Mouse (Mus musculus): ENCODE data around the gene Igdcc3.

Igdcc3 gene

GRCm38 (mm10) chr9:65175939-65176871 is 35.2 kb downstream of the Igdcc3 start:
- no peak for DNase-seq (ENCODE audit: low read depth, low spot score)

DNA sequence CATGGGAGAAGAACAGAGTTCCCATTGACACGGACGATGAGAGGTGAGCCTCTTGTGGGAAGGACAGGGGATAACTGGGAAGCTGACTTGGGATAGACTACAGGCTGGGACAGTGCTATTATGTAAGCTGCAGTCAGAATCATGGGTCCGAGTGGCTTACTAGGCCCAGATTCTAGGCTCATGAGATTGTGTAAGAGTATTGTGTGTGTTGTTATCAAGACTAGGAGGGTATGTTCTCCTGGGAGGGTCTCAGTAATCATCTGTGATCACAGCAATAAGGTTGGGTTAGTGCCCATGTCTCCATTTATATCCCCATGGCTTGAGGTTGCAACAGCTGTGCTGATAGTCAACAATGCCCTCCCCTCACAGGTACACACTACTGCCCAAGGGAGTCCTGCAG is 36.5 kb downstream of the Igdcc3 start:
- DNase-seq (ENCODE audit: low read depth, low spot score), result no peak

- no peak for DNase-seq (ENCODE audit: low read depth, low spot score)
Measured at GRCm38 (mm10) chr9:65177912-65178311, 36.9 kb downstream of the Igdcc3 start.

GRCm38 (mm10) chr9:65178336-65179213 is 37.6 kb downstream of the Igdcc3 start:
- no peak for DNase-seq (ENCODE audit: low read depth, low spot score)

DNA sequence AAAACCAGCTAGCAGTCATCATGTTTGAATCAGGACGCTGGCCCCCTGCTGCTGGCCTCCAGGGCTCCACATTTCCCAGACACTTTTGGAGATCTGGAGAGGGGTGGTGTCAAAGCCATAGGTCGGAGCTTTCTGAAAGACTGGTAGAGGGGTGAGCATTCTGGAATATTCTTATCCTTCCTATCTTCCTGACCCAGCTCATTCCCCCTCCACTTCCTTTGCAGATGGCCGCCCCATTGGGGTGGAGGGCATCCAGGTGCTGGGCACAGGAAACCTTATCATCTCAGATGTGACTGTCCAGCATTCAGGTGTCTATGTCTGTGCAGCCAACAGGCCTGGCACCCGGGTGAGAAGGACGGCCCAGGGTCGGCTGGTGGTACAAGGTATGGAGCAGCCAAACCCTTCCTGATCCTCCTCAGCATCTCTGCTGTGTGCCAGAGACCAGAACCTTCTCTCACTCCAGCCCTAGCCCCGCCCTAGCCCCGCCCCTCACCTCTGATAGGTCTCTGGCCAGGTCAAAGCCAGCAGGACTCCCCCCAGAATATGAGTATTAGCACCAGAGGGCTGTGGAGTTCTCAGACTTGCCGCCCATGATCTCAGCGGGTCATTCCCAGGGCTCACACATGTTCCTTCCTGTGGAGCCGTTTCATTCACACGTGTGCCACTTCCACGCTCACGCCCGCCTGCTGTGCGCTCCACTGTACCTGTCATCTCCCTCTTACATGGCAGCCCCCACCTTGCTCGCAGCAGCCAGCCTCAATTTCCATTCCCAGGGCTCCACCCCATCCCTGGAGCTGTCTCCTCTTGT is 39.0 kb downstream of the Igdcc3 start:
- DNase-seq (ENCODE audit: low read depth, low spot score), result no peak

DNA sequence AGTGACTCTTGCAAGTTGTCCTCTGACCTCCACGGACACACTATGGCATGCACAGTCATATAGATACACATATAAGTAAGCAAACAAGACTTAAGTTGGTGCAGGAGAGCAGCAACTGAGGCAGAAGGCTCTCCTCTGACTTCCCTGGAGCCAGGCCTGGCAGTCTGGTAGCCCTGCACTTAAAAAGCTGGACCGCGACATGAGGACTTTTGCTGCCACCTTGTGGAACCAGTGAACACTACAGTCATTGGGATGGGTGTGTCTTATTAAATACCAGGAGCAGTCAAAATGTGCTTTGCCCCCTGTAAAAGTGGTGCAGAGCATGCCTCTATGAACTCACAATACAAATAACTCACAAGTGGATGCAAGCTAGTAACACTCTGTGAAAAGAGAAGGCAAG is 47.6 kb downstream of the Igdcc3 start:
- peak; percentile 93 for DNase-seq (ENCODE audit: low read depth, low spot score)

GRCm38 (mm10) chr9:65190306-65190705 is 49.3 kb downstream of the Igdcc3 start:
- DNase-seq (ENCODE audit: low read depth, low spot score), result no peak

- no peak for DNase-seq (ENCODE audit: low read depth, low spot score)
Measured at GRCm38 (mm10) chr9:65191389-65191754, 50.4 kb downstream of the Igdcc3 start.

DNA sequence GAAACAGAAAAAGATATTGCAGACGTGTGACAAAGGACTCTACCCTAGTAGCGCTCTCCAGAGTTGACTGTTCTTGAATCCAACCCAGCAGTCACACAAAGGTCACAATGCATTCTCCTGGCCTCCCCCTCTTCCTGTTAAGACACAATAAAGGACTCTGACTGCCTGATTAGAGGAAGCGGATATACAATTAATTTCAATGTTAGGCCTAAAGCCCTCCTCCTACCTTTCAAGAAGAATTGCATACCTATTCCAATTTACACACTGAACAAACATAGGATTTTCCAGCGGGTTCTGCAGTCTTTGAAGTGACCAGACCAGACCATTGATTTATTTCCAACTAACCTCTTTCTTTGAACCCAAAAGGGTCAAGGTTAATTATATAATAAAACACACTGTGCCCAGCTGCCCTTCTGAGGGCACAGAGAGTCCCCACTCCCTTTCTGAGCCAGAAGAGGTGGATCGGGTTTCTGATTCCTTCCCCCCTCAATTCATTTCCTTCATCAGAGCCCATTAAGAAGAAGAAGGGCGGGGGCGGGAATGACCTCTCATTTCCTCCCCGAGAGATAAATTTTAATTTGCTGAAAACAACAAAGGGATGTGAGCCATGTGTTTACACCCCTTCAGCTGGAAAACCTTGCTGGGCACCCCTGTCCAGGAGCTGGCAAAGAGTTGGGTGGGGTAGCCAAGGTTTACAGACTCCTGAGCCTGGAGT is 50.9 kb downstream of the Igdcc3 start:
- no peak for DNase-seq (ENCODE audit: low read depth, low spot score)

DNA sequence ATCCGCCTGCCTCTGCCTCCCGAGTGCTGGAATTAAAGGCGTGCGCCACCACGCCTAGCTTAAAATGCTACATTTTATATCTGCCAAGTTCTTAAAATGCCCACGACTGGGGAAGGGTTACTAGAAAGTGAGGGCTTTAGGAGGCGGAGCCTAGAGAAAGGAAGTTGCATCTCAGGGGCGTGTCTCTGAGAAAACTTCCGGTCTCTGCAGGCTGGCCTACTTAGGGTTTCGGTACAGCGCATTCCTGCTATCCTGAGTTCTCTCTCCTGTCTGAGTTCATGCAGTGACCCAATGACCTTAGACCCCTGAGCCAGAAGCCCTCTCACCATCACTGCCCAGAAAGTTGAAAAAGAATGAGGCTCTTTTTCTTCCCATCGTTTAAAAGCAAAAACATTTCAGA is 52.2 kb downstream of the Igdcc3 start:
- no peak for DNase-seq (ENCODE audit: low read depth, low spot score)

DNA sequence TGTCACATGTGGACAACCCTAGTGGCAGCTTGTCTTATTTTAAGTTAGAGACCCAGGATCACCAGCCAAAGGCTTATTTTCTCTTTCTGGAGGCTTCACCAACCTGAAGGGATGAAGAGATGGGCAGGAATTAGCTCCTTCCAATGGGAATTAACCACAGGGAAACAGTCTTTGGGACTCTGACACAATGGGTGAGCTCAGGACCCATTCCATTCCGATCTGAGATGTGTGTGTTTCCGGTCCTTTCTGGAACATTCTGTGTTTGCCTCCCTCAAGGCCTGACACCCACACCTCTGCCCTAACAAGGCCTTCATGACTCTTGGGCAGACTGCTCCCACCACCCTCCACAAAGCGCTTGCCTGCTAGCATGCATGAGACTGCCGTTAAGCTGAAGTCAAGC is 54.1 kb downstream of the Igdcc3 start, which contains the start of gene Parp16:
Gene Parp16 (plus strand): TSS at position 301 of the 400 bp plus-strand sequence.
- no peak for DNase-seq (ENCODE audit: low read depth, low spot score)

- DNase-seq (ENCODE audit: low read depth, low spot score), result peak; percentile 71
Measured at GRCm38 (mm10) chr9:65195621-65195981, 54.6 kb downstream of the Igdcc3 start.

- peak; percentile 81 for DNase-seq (ENCODE audit: low read depth, low spot score)
Measured at GRCm38 (mm10) chr9:65195982-65196737, 55.2 kb downstream of the Igdcc3 start.

- peak; percentile 95 for DNase-seq (ENCODE audit: low read depth, low spot score)
Measured at GRCm38 (mm10) chr9:65196738-65197569, 56.0 kb downstream of the Igdcc3 start.

DNA sequence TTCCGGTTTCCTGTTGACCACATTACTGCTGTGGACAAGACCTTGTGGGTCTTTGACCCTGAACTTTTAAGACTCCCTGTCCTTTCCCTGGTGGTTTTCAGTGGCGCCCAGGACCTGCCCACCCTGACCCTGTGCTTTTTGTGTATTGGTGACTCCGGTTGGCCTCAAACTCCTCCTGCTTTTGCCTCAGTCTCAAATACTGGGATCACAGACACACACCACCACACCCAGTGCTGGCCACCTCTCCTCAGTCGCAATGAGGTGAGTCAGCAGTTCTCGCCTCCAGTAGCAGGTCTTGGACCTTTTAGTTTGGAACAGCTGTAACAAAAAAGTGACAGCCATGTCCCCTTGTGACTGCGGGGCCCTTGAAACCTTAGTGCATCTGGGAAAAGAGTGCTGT is 56.8 kb downstream of the Igdcc3 start:
- no peak for DNase-seq (ENCODE audit: low read depth, low spot score)

DNA sequence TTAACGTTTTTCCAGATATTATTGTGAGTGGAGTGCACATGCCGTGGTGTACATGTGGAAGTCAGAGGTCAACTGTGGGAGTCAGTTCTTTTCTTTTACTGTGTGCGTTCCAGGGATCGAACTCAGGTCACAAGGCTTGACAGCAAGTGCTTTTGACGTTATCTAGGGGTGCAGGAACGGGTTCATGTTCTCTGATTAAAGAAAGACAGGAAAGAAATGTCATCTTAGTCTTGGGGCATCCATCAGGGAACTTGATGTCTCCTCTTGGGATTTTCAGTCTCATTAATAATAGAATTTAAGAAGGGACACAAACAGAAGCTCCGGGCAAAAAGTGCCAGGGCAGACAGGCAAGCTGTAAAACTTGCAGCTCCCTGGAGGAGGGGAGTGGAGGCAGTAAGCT is 58.7 kb downstream of the Igdcc3 start:
- no peak for DNase-seq (ENCODE audit: low read depth, low spot score)

GRCm38 (mm10) chr9:65200606-65201005 is 59.6 kb downstream of the Igdcc3 start:
- peak; percentile 27 for DNase-seq (ENCODE audit: low read depth, low spot score)

DNA sequence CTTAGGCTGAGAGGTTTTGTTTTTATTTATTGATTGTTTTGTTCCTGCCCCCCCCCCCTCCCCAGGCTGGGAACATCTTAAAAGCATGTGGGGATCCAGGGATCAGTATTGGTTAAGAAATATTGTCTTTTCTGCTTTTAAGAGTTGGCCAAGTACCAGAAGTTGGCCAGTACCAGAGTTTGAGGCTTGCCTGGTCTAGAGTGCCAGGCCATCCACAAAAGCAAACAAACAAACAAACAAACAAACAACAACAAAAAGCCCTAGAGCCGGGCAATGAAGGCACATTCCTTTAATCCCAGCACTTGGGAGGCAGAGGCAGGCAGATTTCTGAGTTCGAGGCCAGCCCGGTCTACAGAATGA is 60.0 kb downstream of the Igdcc3 start:
- DNase-seq (ENCODE audit: low read depth, low spot score), result no peak

- peak; percentile 92 for DNase-seq (ENCODE audit: low read depth, low spot score)
Measured at GRCm38 (mm10) chr9:65201381-65202164, 60.6 kb downstream of the Igdcc3 start.

Measured in CD4-positive, CD25-positive, alpha-beta regulatory T cell, adult 2 months (primary cell).